Mouse (Mus musculus): ENCODE data around the gene Dolk. TPM values are rescaled to one million over a fixed set of nuclear protein-coding genes. Genes with fewer than 3 reads are reported as not detected.

Dolk gene
- polyA plus RNA-seq, 1 experiment from 2014 or later = 27.5 TPM

DNA sequence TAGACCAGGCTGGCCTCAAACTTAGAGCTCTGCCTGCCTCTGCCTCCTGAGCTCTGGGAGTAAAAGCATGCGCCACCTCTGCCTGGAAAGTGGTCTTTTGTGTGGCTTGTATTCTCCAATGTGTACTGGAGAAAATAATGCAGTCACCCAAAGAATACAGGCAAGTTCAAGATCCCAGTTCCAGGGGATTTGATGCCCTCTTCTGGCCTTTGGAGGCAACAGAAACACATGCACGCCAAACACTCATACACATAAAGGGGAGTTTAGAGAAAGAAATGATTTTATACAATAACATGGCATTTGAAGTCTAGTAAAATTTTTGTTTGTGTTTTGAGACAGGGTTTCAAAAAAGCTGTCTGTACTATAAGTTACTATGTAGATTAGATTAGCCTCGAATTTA is 13.4 kb upstream of the Dolk start:
- no peaks in the 10 kb centered on the region for H3K27me3 ChIP-seq (ENCODE audit: low read depth, poor library complexity, severe bottlenecking)
- H3K36me3 ChIP-seq = peaks cover 93% of the 10 kb centered on the region
- H3K4me3 ChIP-seq = no peak overlapping the region
- no peak for DNase-seq (ENCODE audit: low spot score)
- no peaks in the 10 kb centered on the region for H3K4me1 ChIP-seq
- no peak overlapping the region for H3K27ac ChIP-seq
- H3K9me3 ChIP-seq (replicated peaks) = no peaks in the 10 kb centered on the region
- WGBS = 86% methylated on average over 3 of the region's 3 CpGs

GRCm38 (mm10) chr2:30287027-30287373 is 866 bp upstream of the Dolk start:
- Histone ChIP-seq H3K4me1 (peaks cover 22% of the 10 kb centered on the region), H3K9me3 (replicated peaks) (no peaks in the 10 kb centered on the region), H3K27ac (peak overlapping the region; percentile 92), H3K4me3 (peak overlapping the region; percentile 77), H3K27me3 (ENCODE audit: low read depth, poor library complexity, severe bottlenecking) (no peaks in the 10 kb centered on the region), H3K36me3 (peaks cover 52% of the 10 kb centered on the region)
- under 1% methylated on average over 10 of the region's 10 CpGs for WGBS
- peak; percentile 52 for DNase-seq (ENCODE audit: low spot score)

DNA sequence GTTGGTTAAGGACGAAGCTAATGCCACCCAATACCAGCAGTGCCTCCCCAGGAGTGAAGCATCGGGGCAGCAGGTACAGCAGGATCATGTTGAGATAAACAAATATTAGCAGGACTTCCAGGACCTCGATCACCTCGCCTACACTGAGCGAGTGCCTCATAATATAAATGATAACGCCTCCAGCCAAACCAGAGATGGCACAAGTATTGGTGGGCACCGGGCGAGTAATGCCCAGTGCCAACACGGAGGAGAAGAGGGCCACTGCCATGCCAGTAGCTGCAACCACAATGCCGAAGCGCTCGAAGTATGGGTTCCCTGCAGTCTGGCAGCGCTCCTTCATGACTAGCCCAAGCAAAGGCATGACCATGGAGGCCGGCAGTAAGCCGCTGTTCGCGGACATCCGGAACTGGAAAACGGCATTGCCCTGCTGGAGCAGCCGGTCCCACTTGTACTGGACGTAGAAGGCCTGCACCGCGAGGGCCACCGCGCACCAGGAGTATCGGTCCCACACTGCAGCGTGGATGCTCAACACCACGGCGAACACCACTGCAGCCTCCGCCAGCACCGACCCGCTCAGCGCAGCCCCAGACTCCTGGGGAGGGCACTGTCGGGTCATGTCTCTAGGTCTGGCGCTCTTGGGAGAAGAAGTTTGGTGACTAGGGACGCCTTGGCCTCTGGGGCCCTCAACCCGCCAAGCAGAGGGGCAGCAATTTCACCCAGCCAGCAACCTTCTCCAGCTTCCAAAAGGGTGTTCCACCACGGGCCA is 535 bp downstream of the Dolk start:
- Histone ChIP-seq H3K27me3 (ENCODE audit: low read depth, poor library complexity, severe bottlenecking) (no peaks in the 10 kb centered on the region), H3K27ac (peak overlapping the region; percentile 92), H3K9me3 (replicated peaks) (no peaks in the 10 kb centered on the region), H3K4me1 (peaks cover 22% of the 10 kb centered on the region), H3K4me3 (peak overlapping the region; percentile 77), H3K36me3 (peaks cover 39% of the 10 kb centered on the region)
- no peak for DNase-seq (ENCODE audit: low spot score)
- WGBS = 16% methylated on average over 38 of the region's 38 CpGs

GRCm38 (mm10) chr2:30285004-30285403 is 1.1 kb downstream of the Dolk start:
- no peak for DNase-seq (ENCODE audit: low spot score)
- H3K27me3 ChIP-seq (ENCODE audit: low read depth, poor library complexity, severe bottlenecking) = no peaks in the 10 kb centered on the region
- peaks cover 33% of the 10 kb centered on the region for H3K36me3 ChIP-seq
- H3K4me1 ChIP-seq = peaks cover 22% of the 10 kb centered on the region
- 94% methylated on average over 5 of the region's 5 CpGs for WGBS
- peak overlapping the region; percentile 77 for H3K4me3 ChIP-seq
- H3K27ac ChIP-seq = no peak overlapping the region
- H3K9me3 ChIP-seq (replicated peaks) = no peaks in the 10 kb centered on the region

GRCm38 (mm10) chr2:30283193-30283592 is 2.9 kb downstream of the Dolk start:
- Histone ChIP-seq H3K4me1 (peaks cover 22% of the 10 kb centered on the region), H3K27me3 (ENCODE audit: low read depth, poor library complexity, severe bottlenecking) (no peaks in the 10 kb centered on the region), H3K36me3 (peaks cover 18% of the 10 kb centered on the region), H3K9me3 (replicated peaks) (no peaks in the 10 kb centered on the region), H3K4me3 (no peak overlapping the region), H3K27ac (no peak overlapping the region)
- WGBS = 94% methylated on average over 2 of the region's 2 CpGs
- no peak for DNase-seq (ENCODE audit: low spot score)

GRCm38 (mm10) chr2:30281651-30282050 is 4.5 kb downstream of the Dolk start:
- Histone ChIP-seq H3K4me1 (peaks cover 12% of the 10 kb centered on the region), H3K4me3 (no peak overlapping the region), H3K27me3 (ENCODE audit: low read depth, poor library complexity, severe bottlenecking) (no peaks in the 10 kb centered on the region), H3K9me3 (replicated peaks) (no peaks in the 10 kb centered on the region), H3K27ac (no peak overlapping the region), H3K36me3 (peaks cover 14% of the 10 kb centered on the region; the same call in 1 of the 2 replicates)
- 84% methylated on average over 3 of the region's 3 CpGs for WGBS
- DNase-seq (ENCODE audit: low spot score) = no peak

DNA sequence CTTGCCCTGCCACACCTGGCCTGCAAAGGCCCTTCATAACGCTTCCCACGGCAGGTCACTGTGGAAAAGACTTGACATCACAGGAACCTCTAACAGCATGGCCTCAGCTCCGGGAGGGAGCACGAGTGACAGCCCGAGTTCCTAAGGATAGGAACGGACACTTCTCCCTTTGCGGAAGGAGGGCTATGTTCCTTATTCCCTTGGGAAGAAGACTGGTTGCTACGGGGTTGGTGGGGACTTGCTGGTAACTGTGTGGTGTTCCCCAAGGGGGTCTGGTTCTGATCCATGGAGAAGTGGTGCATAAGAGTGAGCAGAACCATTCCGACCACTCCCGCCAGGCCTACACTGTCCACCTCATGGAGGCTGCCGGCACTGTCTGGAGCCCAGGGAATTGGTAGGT is 5.4 kb downstream of the Dolk start, which contains the start of gene Gm28038:
Gene Gm28038 (plus strand): TSS at position 301 of the 400 bp plus-strand sequence.
- Histone ChIP-seq H3K4me1 (peaks cover 11% of the 10 kb centered on the region), H3K27me3 (ENCODE audit: low read depth, poor library complexity, severe bottlenecking) (no peaks in the 10 kb centered on the region), H3K27ac (no peak within 1 kb of the TSS), H3K9me3 (replicated peaks) (no peaks in the 10 kb centered on the region), H3K4me3 (no peak within 1 kb of the TSS), H3K36me3 (peaks cover 14% of the 10 kb centered on the region; the same call in 1 of the 2 replicates)
- DNase-seq (ENCODE audit: low spot score) = no peak
- WGBS = 92% methylated on average over 11 of the region's 11 CpGs

DNA sequence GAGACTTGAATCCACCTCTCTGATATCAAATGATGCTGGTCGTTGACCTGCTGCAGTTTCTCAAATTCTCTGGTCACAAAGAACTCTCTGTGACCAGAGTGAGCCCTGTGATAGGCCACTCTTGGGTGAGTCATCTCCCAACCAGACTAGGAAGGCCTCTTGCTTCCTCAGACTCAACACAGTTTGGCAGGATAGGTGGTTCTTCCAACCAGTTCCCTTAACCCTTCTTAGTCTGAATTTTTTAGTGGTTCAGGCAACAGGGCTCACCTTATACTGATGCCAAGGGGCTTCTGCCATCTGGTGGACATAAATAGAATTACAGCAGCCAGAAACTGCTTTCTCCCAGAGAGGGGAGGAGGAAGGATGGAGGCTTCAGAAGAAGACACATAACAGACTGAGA is 16.0 kb downstream of the Dolk start:
- H3K9me3 ChIP-seq (replicated peaks) = no peaks in the 10 kb centered on the region
- H3K36me3 ChIP-seq = peaks cover 11% of the 10 kb centered on the region
- DNase-seq (ENCODE audit: low spot score) = peak; percentile 47
- H3K4me3 ChIP-seq = no peak overlapping the region
- peaks cover 29% of the 10 kb centered on the region for H3K4me1 ChIP-seq
- no peak overlapping the region for H3K27ac ChIP-seq
- H3K27me3 ChIP-seq (ENCODE audit: low read depth, poor library complexity, severe bottlenecking) = no peaks in the 10 kb centered on the region
- 66% methylated on average over 1 of the region's 1 CpGs for WGBS

- Histone ChIP-seq H3K36me3 (peaks cover 18% of the 10 kb centered on the region), H3K27ac (no peak overlapping the region)
- WGBS = 89% methylated on average over 17 of the region's 17 CpGs
These were observed 16.7 kb downstream of the Dolk start for GRCm38 (mm10) chr2:30269241-30269990.

GRCm38 (mm10) chr2:30268371-30268770 is 17.8 kb downstream of the Dolk start:
- H3K27ac ChIP-seq = no peak overlapping the region
- no peak overlapping the region for H3K4me3 ChIP-seq
- peaks cover 41% of the 10 kb centered on the region for H3K4me1 ChIP-seq
- DNase-seq (ENCODE audit: low spot score) = no peak
- 61% methylated on average over 4 of the region's 4 CpGs for WGBS
- H3K9me3 ChIP-seq (replicated peaks) = no peaks in the 10 kb centered on the region
- no peaks in the 10 kb centered on the region for H3K27me3 ChIP-seq (ENCODE audit: low read depth, poor library complexity, severe bottlenecking)
- H3K36me3 ChIP-seq = peaks cover 28% of the 10 kb centered on the region

More at GRCm38 (mm10) chr2:30269241-30269990, 16.7 kb downstream of the Dolk start:
- Histone ChIP-seq H3K4me3 (no peak overlapping the region), H3K4me1 (peaks cover 37% of the 10 kb centered on the region), H3K9me3 (replicated peaks) (no peaks in the 10 kb centered on the region), H3K27me3 (ENCODE audit: low read depth, poor library complexity, severe bottlenecking) (no peaks in the 10 kb centered on the region)
- no peak for DNase-seq (ENCODE audit: low spot score)

DNA sequence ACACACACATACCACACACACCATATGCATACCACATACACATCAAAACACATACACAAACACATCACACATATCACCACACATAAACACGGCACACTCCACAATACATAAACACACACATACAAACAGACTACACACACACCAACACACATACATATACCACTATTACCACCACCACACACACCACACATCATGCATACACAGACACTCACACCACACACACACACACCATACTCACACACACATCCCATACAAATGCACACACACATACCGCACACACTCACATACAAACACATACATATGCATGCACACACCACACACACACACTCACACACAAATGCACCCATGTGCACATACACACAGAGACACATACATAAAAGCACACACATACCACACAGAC is 18.7 kb downstream of the Dolk start:
- Histone ChIP-seq H3K4me3 (no peak overlapping the region), H3K36me3 (peaks cover 37% of the 10 kb centered on the region), H3K4me1 (peaks cover 41% of the 10 kb centered on the region), H3K9me3 (replicated peaks) (no peaks in the 10 kb centered on the region), H3K27ac (no peak overlapping the region), H3K27me3 (ENCODE audit: low read depth, poor library complexity, severe bottlenecking) (no peaks in the 10 kb centered on the region)
- WGBS = 98% methylated on average over 2 of the region's 2 CpGs
- no peak for DNase-seq (ENCODE audit: low spot score)

GRCm38 (mm10) chr2:30266392-30266941 is 19.7 kb downstream of the Dolk start:
- H3K9me3 ChIP-seq (replicated peaks) = no peaks in the 10 kb centered on the region
- DNase-seq (ENCODE audit: low spot score) = peak; percentile 39
- peaks cover 47% of the 10 kb centered on the region for H3K36me3 ChIP-seq
- H3K4me3 ChIP-seq = peak overlapping the region; percentile 9
- no peaks in the 10 kb centered on the region for H3K27me3 ChIP-seq (ENCODE audit: low read depth, poor library complexity, severe bottlenecking)
- 22% methylated on average over 4 of the region's 4 CpGs for WGBS
- peak overlapping the region; percentile 86 for H3K27ac ChIP-seq
- peaks cover 41% of the 10 kb centered on the region for H3K4me1 ChIP-seq

DNA sequence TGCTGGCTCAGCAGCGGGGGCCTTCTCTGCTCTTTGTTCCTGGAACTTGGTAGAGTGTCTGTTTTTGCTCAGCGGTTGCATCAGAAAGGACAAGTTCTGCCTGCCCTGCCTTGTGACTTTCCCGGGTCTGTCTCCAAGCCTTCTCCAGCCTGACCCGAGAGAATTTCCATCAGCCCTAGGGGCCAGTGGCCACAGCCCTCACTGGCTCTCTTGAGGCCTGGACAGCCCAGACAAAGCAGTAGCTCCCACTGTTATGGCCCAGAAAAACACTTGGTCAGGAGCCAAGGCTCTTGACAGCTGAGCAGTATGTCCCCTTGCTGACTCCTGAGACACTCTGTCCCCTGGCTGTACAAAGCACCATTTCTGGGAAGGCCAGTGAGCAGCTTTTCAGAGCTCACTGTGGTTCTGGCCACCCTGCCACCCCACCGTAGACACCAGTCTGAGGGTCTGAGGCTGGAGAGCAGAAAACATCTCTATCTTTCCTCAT is 20.3 kb downstream of the Dolk start, which contains the start of gene Phyhd1:
Gene Phyhd1 (plus strand): TSS at position 437 of the 487 bp plus-strand sequence.
- no peaks in the 10 kb centered on the region for H3K27me3 ChIP-seq (ENCODE audit: low read depth, poor library complexity, severe bottlenecking)
- WGBS = 47% methylated on average over 5 of the region's 5 CpGs
- H3K9me3 ChIP-seq (replicated peaks) = no peaks in the 10 kb centered on the region
- H3K4me3 ChIP-seq = peak within 1 kb of the TSS; percentile 9
- DNase-seq (ENCODE audit: low spot score) = peak; percentile 36
- peak within 1 kb of the TSS; percentile 86 for H3K27ac ChIP-seq
- peaks cover 41% of the 10 kb centered on the region for H3K4me1 ChIP-seq
- H3K36me3 ChIP-seq = peaks cover 53% of the 10 kb centered on the region

All from limb, embryonic 10.5 days (tissue).